Mouse (Mus musculus): ENCODE results near the gene Zzz3. TPM values are rescaled to one million over a fixed set of nuclear protein-coding genes. Genes with fewer than 3 reads are reported as not detected.

The Zzz3 gene
- total and polyA plus RNA-seq, 2 experiments from 2014 or later = 18.1 to 22.4 TPM

DNA sequence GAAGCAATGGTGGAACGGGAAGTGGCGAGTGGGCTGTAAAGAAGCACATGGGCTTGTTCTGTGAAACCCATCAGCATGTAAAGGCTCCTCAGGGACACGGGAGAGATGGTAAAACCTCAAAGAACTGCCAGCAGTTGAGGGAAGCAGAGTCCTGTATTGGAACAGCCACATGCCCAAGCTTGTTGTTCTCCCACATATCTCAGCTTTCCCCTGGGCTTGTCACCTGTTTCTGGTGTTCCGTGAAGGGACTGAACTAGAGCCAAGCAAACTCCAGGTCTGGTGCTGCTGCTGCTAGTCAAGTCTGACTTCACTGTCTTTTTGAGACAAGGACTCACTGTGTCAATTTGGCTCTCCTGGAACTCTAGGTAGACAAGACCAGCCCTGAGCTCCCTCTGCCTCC lies 72.0 kb downstream of the Zzz3 start:
- Histone ChIP-seq H3K4me1 (ENCODE audit: control insufficient read depth, insufficient read depth) (peaks cover 10% of the 10 kb centered on the region; the same call in 1 of the 2 replicates), H3K4me3 (ENCODE audit: low read depth, low read length) (no peak overlapping the region), H3K27me3 (ENCODE audit: control insufficient read depth, insufficient read depth, low read length) (no peaks in the 10 kb centered on the region), H3K36me3 (replicated peaks; ENCODE audit: control insufficient read depth, insufficient read depth, low read length) (0 out of 2 replicates have a peak, but pooled peaks cover 3% of the 10 kb centered on the region), H3K9me3 (replicated peaks; ENCODE audit: control insufficient read depth, low read length) (no peaks in the 10 kb centered on the region), H3K9ac (replicated peaks; ENCODE audit: low read depth, low read length) (no peak overlapping the region), H3K27ac (ENCODE audit: low read depth) (no peak overlapping the region), H3K4me2 (ENCODE audit: low read depth, low read length) (no peak overlapping the region)
- 41% methylated on average over 4 of the region's 4 CpGs for WGBS
- peak; percentile 45 for DNase-seq (ENCODE audit: low spot score)
- TF ChIP-seq CTCF (IDR thresholded peaks at IDR 0.05; ENCODE audit: low read depth) = no peak
- no peak for TF ChIP-seq EP300 (IDR thresholded peaks at IDR 0.05; ENCODE audit: low read depth)
- peak; percentile 75 for ATAC-seq (ENCODE audit: insufficient read depth, low read depth)

GRCm38 (mm10) chr3:152468032-152468431 lies 72.8 kb downstream of the Zzz3 start:
- ATAC-seq (ENCODE audit: insufficient read depth, low read depth) = no peak
- no peak for DNase-seq (ENCODE audit: low spot score)
- WGBS = 82% methylated on average over 8 of the region's 8 CpGs
- no peak overlapping the region for H3K9ac ChIP-seq (replicated peaks; ENCODE audit: low read depth, low read length)
- no peaks in the 10 kb centered on the region for H3K9me3 ChIP-seq (replicated peaks; ENCODE audit: control insufficient read depth, low read length)
- H3K27me3 ChIP-seq (ENCODE audit: control insufficient read depth, insufficient read depth, low read length) = no peaks in the 10 kb centered on the region
- H3K4me2 ChIP-seq (ENCODE audit: low read depth, low read length) = no peak overlapping the region
- no peak overlapping the region for H3K27ac ChIP-seq (ENCODE audit: low read depth)
- H3K4me1 ChIP-seq (ENCODE audit: control insufficient read depth, insufficient read depth) = peaks cover 10% of the 10 kb centered on the region; the same call in 1 of the 2 replicates
- no peak for TF ChIP-seq CTCF (IDR thresholded peaks at IDR 0.05; ENCODE audit: low read depth)
- TF ChIP-seq EP300 (IDR thresholded peaks at IDR 0.05; ENCODE audit: low read depth) = no peak
- H3K36me3 ChIP-seq (replicated peaks; ENCODE audit: control insufficient read depth, insufficient read depth, low read length) = no peaks in the 10 kb centered on the region
- H3K4me3 ChIP-seq (ENCODE audit: low read depth, low read length) = no peak overlapping the region

- no peak for TF ChIP-seq EP300 (IDR thresholded peaks at IDR 0.05; ENCODE audit: low read depth)
- no peak for TF ChIP-seq CTCF (IDR thresholded peaks at IDR 0.05; ENCODE audit: low read depth)
- peaks cover 10% of the 10 kb centered on the region; the same call in 1 of the 2 replicates for H3K4me1 ChIP-seq (ENCODE audit: control insufficient read depth, insufficient read depth)
Observed at GRCm38 (mm10) chr3:152468569-152469041, 73.3 kb downstream of the Zzz3 start.

DNA sequence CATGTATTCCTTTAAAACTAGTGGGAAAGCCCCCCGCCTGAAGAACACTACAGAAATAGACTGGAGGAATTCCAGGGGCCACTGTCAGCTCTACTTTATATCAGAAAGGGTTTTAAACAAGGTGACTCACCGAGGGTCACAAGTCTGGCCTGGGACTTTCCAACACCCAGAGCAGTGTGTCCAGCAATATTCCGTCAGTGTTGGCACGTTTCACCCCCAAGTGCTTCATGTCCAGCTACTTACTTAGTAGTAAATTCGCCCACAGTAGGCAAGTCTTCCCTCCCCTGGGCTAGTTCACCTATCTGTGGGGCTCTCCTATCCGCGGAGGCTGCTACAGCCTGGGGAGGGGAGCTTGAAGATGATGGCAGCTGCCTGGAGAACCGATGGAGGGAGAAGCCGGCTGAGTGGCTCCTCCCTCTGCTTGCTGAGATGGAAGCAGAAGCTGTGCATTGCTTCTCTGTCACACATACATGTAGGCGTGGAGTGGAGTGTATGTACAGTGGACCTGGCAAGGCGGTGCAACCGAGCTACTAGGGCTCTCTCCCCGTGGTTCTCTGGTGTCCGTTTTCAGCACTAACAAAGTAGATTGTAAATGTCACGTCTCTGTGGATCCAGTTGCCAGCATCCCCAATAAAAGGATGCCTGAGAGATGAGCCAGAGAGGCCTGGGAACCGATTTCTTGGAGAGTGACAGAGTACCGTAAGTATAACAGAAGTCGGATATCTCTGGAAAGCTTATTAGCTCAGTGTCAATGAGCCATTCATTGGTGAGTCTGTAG lies 74.3 kb downstream of the Zzz3 start:
- Histone ChIP-seq H3K36me3 (replicated peaks; ENCODE audit: control insufficient read depth, insufficient read depth, low read length) (no peaks in the 10 kb centered on the region), H3K9ac (replicated peaks; ENCODE audit: low read depth, low read length) (no peak overlapping the region), H3K27ac (ENCODE audit: low read depth) (peak overlapping the region; percentile 31; the same call in 1 of the 2 replicates), H3K4me1 (ENCODE audit: control insufficient read depth, insufficient read depth) (peaks cover 10% of the 10 kb centered on the region; the same call in 1 of the 2 replicates), H3K27me3 (ENCODE audit: control insufficient read depth, insufficient read depth, low read length) (no peaks in the 10 kb centered on the region), H3K4me2 (ENCODE audit: low read depth, low read length) (no peak overlapping the region), H3K4me3 (ENCODE audit: low read depth, low read length) (no peak overlapping the region), H3K9me3 (replicated peaks; ENCODE audit: control insufficient read depth, low read length) (no peaks in the 10 kb centered on the region)
- DNase-seq (ENCODE audit: low spot score) = no peak
- WGBS = 43% methylated on average over 18 of the region's 18 CpGs
- no peak for ATAC-seq (ENCODE audit: insufficient read depth, low read depth)
- TF ChIP-seq EP300 (IDR thresholded peaks at IDR 0.05; ENCODE audit: low read depth) (no peak), CTCF (IDR thresholded peaks at IDR 0.05; ENCODE audit: low read depth) (no peak)

More at GRCm38 (mm10) chr3:152468569-152469041, 73.3 kb downstream of the Zzz3 start:
- H3K4me2 ChIP-seq (ENCODE audit: low read depth, low read length) = no peak overlapping the region
- H3K27ac ChIP-seq (ENCODE audit: low read depth) = no peak overlapping the region; the same call in 1 of the 2 replicates
- H3K27me3 ChIP-seq (ENCODE audit: control insufficient read depth, insufficient read depth, low read length) = no peaks in the 10 kb centered on the region
- H3K36me3 ChIP-seq (replicated peaks; ENCODE audit: control insufficient read depth, insufficient read depth, low read length) = no peaks in the 10 kb centered on the region
- H3K4me3 ChIP-seq (ENCODE audit: low read depth, low read length) = no peak overlapping the region
- no peak overlapping the region for H3K9ac ChIP-seq (replicated peaks; ENCODE audit: low read depth, low read length)
- ATAC-seq (ENCODE audit: insufficient read depth, low read depth) (no peak), DNase-seq (ENCODE audit: low spot score) (no peak)
- WGBS = 80% methylated on average over 12 of the region's 12 CpGs
- H3K9me3 ChIP-seq (replicated peaks; ENCODE audit: control insufficient read depth, low read length) = no peaks in the 10 kb centered on the region

DNA sequence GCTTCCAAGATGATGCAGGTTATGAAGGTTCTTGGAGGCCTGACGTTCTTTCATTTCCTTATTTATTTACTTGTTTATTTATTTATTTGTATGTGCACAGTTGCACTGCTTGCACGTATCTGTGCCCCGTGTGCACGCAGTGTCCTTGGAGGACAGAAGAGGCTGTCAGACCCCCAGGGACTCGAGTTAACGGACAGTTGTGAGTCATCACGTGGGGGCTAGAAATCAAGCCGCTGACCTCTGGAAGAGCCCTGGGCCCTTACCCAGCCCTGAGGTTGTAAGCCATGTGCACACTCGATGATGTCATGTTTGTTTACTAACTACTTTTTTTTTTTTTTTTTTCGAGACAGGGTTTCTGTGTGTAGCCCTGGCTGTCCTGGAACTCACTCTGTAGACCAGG lies 75.1 kb downstream of the Zzz3 start:
- DNase-seq (ENCODE audit: low spot score) (no peak), ATAC-seq (ENCODE audit: insufficient read depth, low read depth) (no peak)
- Histone ChIP-seq H3K9ac (replicated peaks; ENCODE audit: low read depth, low read length) (no peak overlapping the region), H3K36me3 (replicated peaks; ENCODE audit: control insufficient read depth, insufficient read depth, low read length) (no peaks in the 10 kb centered on the region), H3K4me2 (ENCODE audit: low read depth, low read length) (no peak overlapping the region), H3K4me1 (ENCODE audit: control insufficient read depth, insufficient read depth) (peaks cover 10% of the 10 kb centered on the region; the same call in 1 of the 2 replicates), H3K27me3 (ENCODE audit: control insufficient read depth, insufficient read depth, low read length) (no peaks in the 10 kb centered on the region), H3K27ac (ENCODE audit: low read depth) (no peak overlapping the region), H3K4me3 (ENCODE audit: low read depth, low read length) (no peak overlapping the region), H3K9me3 (replicated peaks; ENCODE audit: control insufficient read depth, low read length) (no peaks in the 10 kb centered on the region)
- WGBS = 79% methylated on average over 10 of the region's 10 CpGs
- TF ChIP-seq EP300 (IDR thresholded peaks at IDR 0.05; ENCODE audit: low read depth) (no peak), CTCF (IDR thresholded peaks at IDR 0.05; ENCODE audit: low read depth) (no peak)

All from heart, postnatal 0 days (tissue).